Mouse (Mus musculus) ES-E14 (cell line): ENCODE measurements around the gene Ddr1. TPM values are rescaled to one million over a fixed set of nuclear protein-coding genes. Genes with fewer than 3 reads are reported as not detected.

Source experiments
- DNase-seq: peaks from one replicate; pipeline ENCODE4 v3.0.0-alpha.2; 2013; ENCODE audit warnings: low read depth, low spot score
- H3K27ac ChIP-seq: 2 replicates; pipeline ENCODE4 v1.5.1; 2012; ENCODE audit warnings: low read depth, mild to moderate bottlenecking, low read length, moderate library complexity, mixed read lengths; ENCODE audit not compliant: poor library complexity, insufficient read depth, severe bottlenecking
- H3K36me3 ChIP-seq: 2 replicates; pipeline ENCODE4 v1.6.1; 2012; ENCODE audit warnings: mild to moderate bottlenecking, low read length, moderate library complexity, mixed read lengths; ENCODE audit not compliant: control insufficient read depth, poor library complexity, insufficient read depth, severe bottlenecking
- H3K4me1 ChIP-seq, 2 experiments: fragments of 150-350 bp in 1 of 2; sonication (generic) in 1 of 2; 2 replicates each; pipeline ENCODE4 v1.6.1; 2012; ENCODE audit warnings: low read length in 2 of 2, mild to moderate bottlenecking in 1 of 2, mixed read lengths in 1 of 2; ENCODE audit not compliant: control insufficient read depth in 2 of 2, insufficient read depth in 2 of 2, poor library complexity in 1 of 2
- H3K4me3 ChIP-seq, 2 experiments: fragments of 150-350 bp in 1 of 2; sonication (generic) in 1 of 2; 2 replicates each; pipeline ENCODE4 v1.5.1; 2012; ENCODE audit warnings: low read length in 2 of 2, low read depth in 1 of 2, mild to moderate bottlenecking in 1 of 2, mixed read lengths in 1 of 2; ENCODE audit not compliant: insufficient read depth in 1 of 2, poor library complexity in 1 of 2, severe bottlenecking in 1 of 2
- H3K9ac ChIP-seq: 2 replicates; pipeline ENCODE4 v1.6.1; 2012; ENCODE audit warnings: low read depth, mild to moderate bottlenecking, low read length, mixed read lengths; ENCODE audit not compliant: poor library complexity, insufficient read depth, severe bottlenecking
- H3K9me3 ChIP-seq: fragments of 150-350 bp; sonication (generic); 2 replicates; pipeline ENCODE4 v1.6.1; 2012; ENCODE audit warnings: low read depth, mild to moderate bottlenecking, low read length; ENCODE audit not compliant: control insufficient read depth, insufficient read depth
- CHD2 ChIP-seq: IDR thresholded peaks from 2 replicates; pipeline ENCODE4 v1.6.1; 2014; ENCODE audit warnings: mild to moderate bottlenecking, low read depth, low read length, inconsistent platforms
- HCFC1 ChIP-seq: IDR thresholded peaks from 2 replicates; pipeline ENCODE4 v1.6.1; 2012; ENCODE audit warnings: low read length, inconsistent platforms, borderline replicate concordance; ENCODE audit not compliant: insufficient read depth
- MAFK ChIP-seq: IDR thresholded peaks from 2 replicates; pipeline ENCODE4 v1.6.1; 2014; ENCODE audit warnings: mild to moderate bottlenecking, low read depth, low read length, inconsistent platforms; ENCODE audit not compliant: insufficient read depth
- ZC3H11A ChIP-seq: IDR thresholded peaks from 2 replicates; pipeline ENCODE4 v1.6.1; 2012; ENCODE audit warnings: low read depth, mild to moderate bottlenecking, inconsistent platforms, low read length, borderline replicate concordance
- ZNF384 ChIP-seq: IDR thresholded peaks from 2 replicates; pipeline ENCODE4 v1.6.1; 2012; ENCODE audit warnings: low read depth, low read length, inconsistent platforms
- in situ Hi-C, 2 experiments: fragments of 600-800 bp; cut with MboI; formaldehyde crosslinking; loops; one replicate each; pipeline ENCODE4 v1.15.1; 2025; ENCODE audit warnings: low sequenced_read_pairs in 2 of 2, inconsistent platforms in 1 of 2; ENCODE audit not compliant: unreplicated experiment in 2 of 2
- total RNA-seq: library from RNA; depleted of rRNA; stranded (reverse); fragments of 300-350 nt; gene quantifications from 2 replicates; pipeline ENCODE4 v1.2.3, GENCODE M21; 2012

Gene Ddr1
- total RNA-seq, 1 experiment: 46.0 TPM

GRCm38 (mm10) chr17:35739675-35740074 lies 35.3 kb upstream of the Ddr1 start:
- H3K4me3 ChIP-seq: no peak overlapping the region
- DNase-seq: peak; percentile 97
- in situ Hi-C loops: no loop called here
- H3K9ac ChIP-seq: no peak overlapping the region
- no peak overlapping the region for H3K27ac ChIP-seq
- no peaks in the 10 kb centered on the region; a peak in 1 of 4 replicates for H3K4me1 ChIP-seq
- no peaks in the 10 kb centered on the region for H3K9me3 ChIP-seq
- H3K36me3 ChIP-seq: no peaks in the 10 kb centered on the region
- TF ChIP-seq CHD2 (no peak), ZNF384 (0 out of 2 replicates have a peak, but pooled peaks have one; percentile 10), ZC3H11A (0 out of 2 replicates have a peak, but pooled peaks have one; percentile 21)

GRCm38 (mm10) chr17:35737743-35738142 lies 33.3 kb upstream of the Ddr1 start:
- no peak overlapping the region for H3K9ac ChIP-seq
- no peak for TF ChIP-seq HCFC1
- peak; percentile 60; the same call in 1 of the 2 replicates for TF ChIP-seq ZC3H11A
- H3K27ac ChIP-seq: no peak overlapping the region
- no peak overlapping the region for H3K4me3 ChIP-seq
- H3K9me3 ChIP-seq: no peaks in the 10 kb centered on the region
- no peaks in the 10 kb centered on the region; a peak in 1 of 4 replicates for H3K4me1 ChIP-seq
- in situ Hi-C loops: no loop called here
- DNase-seq: peak; percentile 94
- H3K36me3 ChIP-seq: no peaks in the 10 kb centered on the region

DNA sequence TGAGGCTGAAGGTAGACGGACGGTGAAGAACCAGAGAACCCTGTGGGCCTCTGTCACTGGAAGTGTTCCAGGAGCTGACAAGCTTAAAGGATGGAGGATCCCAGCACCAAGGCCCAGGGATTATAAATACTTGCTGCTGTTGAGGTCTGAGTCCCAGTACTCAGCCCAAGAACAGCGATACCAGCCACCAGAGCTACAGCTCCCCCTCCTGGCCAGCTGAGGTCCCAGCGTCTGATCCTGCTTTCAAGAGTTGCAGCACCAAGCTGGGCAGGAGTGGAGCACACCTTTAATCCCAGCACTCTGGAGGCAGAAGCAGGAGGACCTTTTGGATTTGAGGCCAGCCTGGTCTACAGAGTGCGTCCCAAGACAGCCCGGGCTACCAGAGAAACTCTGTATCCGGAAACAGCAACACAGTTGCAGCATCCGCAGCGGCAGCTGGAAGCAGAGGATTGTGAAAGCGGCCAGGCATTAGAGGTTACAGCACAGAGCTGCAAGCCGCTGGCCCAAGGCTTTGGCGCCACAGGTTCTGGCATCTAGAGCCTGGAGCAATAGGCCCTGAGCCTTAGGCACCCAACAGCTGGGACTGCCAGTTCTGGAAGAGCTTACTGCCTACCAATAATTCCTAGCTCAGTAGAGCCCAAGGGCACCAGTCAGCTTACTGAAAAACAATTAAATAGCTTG lies 32.0 kb upstream of the Ddr1 start:
- no peak overlapping the region for H3K27ac ChIP-seq
- in situ Hi-C loops: no loop called here

GRCm38 (mm10) chr17:35734478-35734877 lies 30.1 kb upstream of the Ddr1 start:
- H3K9ac ChIP-seq: no peak overlapping the region
- no peak overlapping the region for H3K27ac ChIP-seq
- no peak for TF ChIP-seq ZC3H11A
- H3K4me3 ChIP-seq: no peak overlapping the region
- H3K36me3 ChIP-seq: no peaks in the 10 kb centered on the region
- no peaks in the 10 kb centered on the region for H3K9me3 ChIP-seq
- in situ Hi-C loops: no loop called here
- H3K4me1 ChIP-seq: peaks cover 0 to 9% of the 10 kb centered on the region in 2 experiments; a peak in 1 of 4 replicates
- no peak for DNase-seq

More for the DNA sequence above, 32.0 kb upstream of the Ddr1 start:
- H3K4me3 ChIP-seq: no peak overlapping the region
- no peaks in the 10 kb centered on the region for H3K36me3 ChIP-seq
- H3K9me3 ChIP-seq: no peaks in the 10 kb centered on the region
- DNase-seq: no peak
- TF ChIP-seq ZNF384 (no peak), MAFK (no peak), HCFC1 (no peak), ZC3H11A (no peak), CHD2 (no peak)
- H3K4me1 ChIP-seq: peaks cover 0 to 6% of the 10 kb centered on the region in 2 experiments; a peak in 1 of 4 replicates
- H3K9ac ChIP-seq: no peak overlapping the region

GRCm38 (mm10) chr17:35733398-35733797 lies 29.0 kb upstream of the Ddr1 start:
- H3K4me3 ChIP-seq: no peak overlapping the region
- no peak overlapping the region for H3K9ac ChIP-seq
- no peaks in the 10 kb centered on the region for H3K36me3 ChIP-seq
- DNase-seq: no peak
- TF ChIP-seq HCFC1 (no peak), ZNF384 (no peak), ZC3H11A (no peak), CHD2 (no peak), MAFK (no peak)
- H3K4me1 ChIP-seq: peaks cover 0 to 13% of the 10 kb centered on the region in 2 experiments; a peak in 1 of 4 replicates
- in situ Hi-C loops: no loop called here
- H3K9me3 ChIP-seq: no peaks in the 10 kb centered on the region
- H3K27ac ChIP-seq: no peak overlapping the region
